31 mouse cellular contexts compared by ENCODE assay signal in genomic region chr12:103273732-103274131, GRCm38 (mm10). TPM values are rescaled to one million over a fixed set of nuclear protein-coding genes. Genes with fewer than 3 reads are reported as not detected.
"Had no signal": no experiment of that assay in that cellular context is flagged by ENCODE, and none has a peak within 500 bp of the region (broad histone marks: within the 10 kb centered on the region; RNA-seq: fewer than 3 reads in every experiment).

No protein-coding gene starts in this region.

- H3K4me1 ChIP-seq: heart, embryonic 10.5 days; heart, embryonic 12.5 days; hindbrain, embryonic 10.5 days; hindbrain, embryonic 12.5 days; intestine, embryonic 15.5 days; limb, embryonic 10.5 days; limb, embryonic 12.5 days; liver, embryonic 13.5 days had no signal

- H3K27ac ChIP-seq: heart, embryonic 10.5 days; hindbrain, embryonic 10.5 days; hindbrain, embryonic 12.5 days; hindbrain, embryonic 14.5 days; intestine, embryonic 15.5 days; limb, embryonic 10.5 days; limb, embryonic 12.5 days; liver, embryonic 13.5 days had no signal

- H3K9me3 ChIP-seq: heart, embryonic 10.5 days; heart, embryonic 12.5 days; intestine, embryonic 15.5 days; limb, embryonic 10.5 days; liver, embryonic 13.5 days had no signal

- H3K4me3 ChIP-seq: heart, embryonic 10.5 days; heart, embryonic 12.5 days; hindbrain, embryonic 10.5 days; hindbrain, embryonic 12.5 days; intestine, embryonic 15.5 days; limb, embryonic 10.5 days; limb, embryonic 12.5 days; liver, embryonic 13.5 days had no signal

- H3K27me3 ChIP-seq: heart, embryonic 12.5 days; hindbrain, embryonic 12.5 days; intestine, embryonic 15.5 days; limb, embryonic 12.5 days; liver, embryonic 13.5 days had no signal

- H3K4me2 ChIP-seq: heart, embryonic 12.5 days; hindbrain, embryonic 12.5 days; hindbrain, embryonic 14.5 days; intestine, embryonic 15.5 days; limb, embryonic 12.5 days; liver, embryonic 11.5 days; liver, embryonic 13.5 days had no signal

- H3K36me3 ChIP-seq: heart, embryonic 10.5 days; heart, embryonic 12.5 days; hindbrain, embryonic 10.5 days; hindbrain, embryonic 12.5 days; intestine, embryonic 15.5 days; limb, embryonic 10.5 days; limb, embryonic 12.5 days; liver, embryonic 13.5 days had no signal

- ATAC-seq: hindbrain, embryonic 16.5 days; inflammation-experienced regulatory T-cells, adult 6 months; intestine, embryonic 15.5 days; intestine, postnatal 0 days had no signal

- DNase-seq: gastrocnemius, postnatal 14 days; gastrocnemius, postnatal 36 days; heart, adult 18-20 months; heart, postnatal 10 days; heart, postnatal 4 days; kidney, adult 18-20 months; kidney, adult 8-10 months; kidney, postnatal 10 days; kidney, postnatal 25 days; layer of hippocampus, postnatal 36 days; liver; liver, embryonic 13.5 days had no signal

- H3K9ac ChIP-seq: heart, embryonic 12.5 days; hindbrain, embryonic 12.5 days; hindbrain, embryonic 14.5 days; intestine, embryonic 15.5 days; limb, embryonic 12.5 days; liver, embryonic 13.5 days had no signal

RNA-seq across cellular contexts. Expression of gene Prima1, which starts 31.8 kb away (rescaled TPM):
- polyA plus RNA-seq: inflammation-experienced regulatory T-cells, adult 6 months; limb, embryonic 10.5 days; limb, embryonic 12.5 days; liver, embryonic 13.5 days had no signal

RNA-seq across cellular contexts. Expression of gene Fam181a, which starts 37.0 kb away (rescaled TPM):
- total RNA-seq: gastrocnemius, adult 18-20 months; gastrocnemius, adult 8-10 months; gastrocnemius, postnatal 14 days; gastrocnemius, postnatal 36 days; heart, adult 18-20 months; heart, adult 8-10 months; heart, postnatal 10 days; heart, postnatal 25 days; heart, postnatal 4 days had no signal
- polyA plus RNA-seq: heart, embryonic 10.5 days; heart, embryonic 16.5 days; inflammation-experienced regulatory T-cells, adult 6 months; intestine, postnatal 0 days; kidney, embryonic 14.5 days; kidney, embryonic 16.5 days; limb, embryonic 10.5 days; liver, embryonic 11.5 days; liver, embryonic 13.5 days had no signal
